Mouse (Mus musculus) retina, adult 2 months (tissue): Measurements from ENCODE around the gene Rnf151.
"Not testable (repeated sequence)": the region's sequence is repeated elsewhere in the genome, so short reads cannot be mapped to it uniquely, and the experiment has no call there.

Experiments
- DNase-seq: peaks from one replicate; pipeline ENCODE4 v3.0.0-alpha.2; 2012; ENCODE audit warnings: low read depth, low spot score

Rnf151 gene

GRCm38 (mm10) chr17:24732233-24732935 lies 14.5 kb upstream of the Rnf151 start:
- no peak for DNase-seq

DNA sequence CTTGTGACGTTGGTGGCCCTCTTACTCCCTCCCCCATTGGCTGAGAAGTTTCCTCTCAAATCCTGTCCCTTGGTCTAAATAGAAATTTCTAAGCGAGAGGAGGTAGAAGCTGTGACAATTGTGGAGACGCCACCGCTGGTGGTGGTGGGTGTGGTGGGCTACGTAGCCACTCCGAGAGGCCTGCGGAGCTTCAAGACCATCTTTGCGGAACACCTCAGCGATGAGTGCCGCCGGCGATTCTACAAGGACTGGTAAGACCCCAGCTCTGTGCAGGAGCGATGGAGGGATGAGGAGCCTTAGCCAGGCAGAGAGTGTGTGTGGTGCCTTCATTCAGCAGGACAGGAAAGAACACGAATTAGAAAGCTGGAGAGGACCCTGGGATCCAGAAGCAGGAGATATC lies 12.9 kb upstream of the Rnf151 start:
- no peak for DNase-seq

GRCm38 (mm10) chr17:24729067-24729466 lies 11.2 kb upstream of the Rnf151 start:
- DNase-seq = no peak

- no peak for DNase-seq
Measured at GRCm38 (mm10) chr17:24728184-24728583, 10.3 kb upstream of the Rnf151 start.

- no peak for DNase-seq
Measured at GRCm38 (mm10) chr17:24727618-24728017, 9.8 kb upstream of the Rnf151 start, which contains the start of gene Rpl3l. Rpl3l (plus strand) TSS chr17:24727820.

- DNase-seq = no peak
Measured at GRCm38 (mm10) chr17:24725637-24726390, 8.0 kb upstream of the Rnf151 start.

GRCm38 (mm10) chr17:24724184-24724583 lies 6.3 kb upstream of the Rnf151 start, which contains the start of gene Ndufb10:
Ndufb10 (minus strand) TSS chr17:24724478.
- peak; percentile 87 for DNase-seq

GRCm38 (mm10) chr17:24723881-24724180 lies 6.0 kb upstream of the Rnf151 start:
- no peak for DNase-seq

- DNase-seq = no peak
Measured at GRCm38 (mm10) chr17:24723122-24723880, 5.4 kb upstream of the Rnf151 start.

DNA sequence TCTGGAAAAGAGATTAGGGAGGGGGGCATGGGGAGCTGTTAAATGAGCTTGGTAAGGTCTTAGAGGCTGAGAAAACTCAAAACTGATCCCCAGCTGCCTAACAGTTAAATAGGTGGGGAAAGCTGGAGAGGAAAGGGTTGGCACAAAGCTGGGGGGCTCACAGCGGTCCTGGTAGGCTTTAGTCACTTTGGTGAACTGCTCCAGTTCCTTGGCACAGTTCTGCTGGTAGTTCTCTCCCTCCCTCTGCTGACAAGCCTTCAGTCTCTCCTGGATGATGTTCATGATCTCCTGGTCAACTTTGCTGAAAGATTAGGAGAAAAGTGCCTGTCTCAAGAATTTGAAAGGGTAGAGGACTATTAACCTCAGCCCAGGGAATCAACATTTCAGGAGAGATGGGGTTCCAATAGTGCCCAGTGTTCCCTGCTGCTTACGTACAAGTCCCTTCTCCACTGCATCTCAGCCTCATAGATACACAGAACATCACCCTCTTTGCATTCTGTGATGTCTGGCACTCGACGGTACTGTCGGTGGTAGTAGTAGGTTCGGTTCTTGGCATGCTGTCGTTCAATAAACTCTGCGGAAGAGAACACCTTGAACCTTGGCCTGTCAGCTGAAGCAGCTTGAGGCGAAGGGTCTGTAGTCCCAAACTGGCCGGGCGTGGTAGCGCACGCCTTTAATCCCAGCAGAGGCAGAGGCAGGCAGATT lies 4.5 kb upstream of the Rnf151 start:
- no peak for DNase-seq

DNA sequence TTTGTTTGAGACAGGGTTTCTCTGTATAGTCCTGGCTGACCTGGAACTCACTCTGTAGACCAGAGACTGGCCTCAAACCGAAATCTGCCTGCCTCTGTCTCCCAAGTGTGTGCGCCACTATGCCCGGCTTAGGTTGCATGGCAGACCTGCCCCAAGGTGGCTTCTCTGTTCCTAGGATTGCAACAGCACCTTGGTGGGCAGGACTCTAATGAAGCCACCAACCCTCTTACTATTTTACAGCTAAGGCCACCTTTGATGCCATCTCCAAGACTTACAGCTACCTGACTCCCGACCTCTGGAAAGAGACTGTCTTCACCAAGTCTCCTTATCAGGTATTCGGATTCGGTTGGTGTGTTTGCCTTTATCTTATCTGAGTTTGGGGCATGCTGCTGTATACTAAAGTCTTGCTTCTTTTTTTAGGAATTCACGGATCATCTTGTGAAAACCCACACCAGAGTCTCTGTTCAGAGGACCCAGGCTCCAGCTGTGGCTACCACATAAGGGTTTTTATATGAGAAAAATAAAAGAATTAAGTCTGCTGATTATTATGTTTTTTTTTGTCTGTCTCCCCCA lies 3.6 kb upstream of the Rnf151 start:
- DNase-seq = not testable (repeated sequence)

- DNase-seq = not testable (repeated sequence)
Measured at GRCm38 (mm10) chr17:24720616-24721015, 2.8 kb upstream of the Rnf151 start.

DNA sequence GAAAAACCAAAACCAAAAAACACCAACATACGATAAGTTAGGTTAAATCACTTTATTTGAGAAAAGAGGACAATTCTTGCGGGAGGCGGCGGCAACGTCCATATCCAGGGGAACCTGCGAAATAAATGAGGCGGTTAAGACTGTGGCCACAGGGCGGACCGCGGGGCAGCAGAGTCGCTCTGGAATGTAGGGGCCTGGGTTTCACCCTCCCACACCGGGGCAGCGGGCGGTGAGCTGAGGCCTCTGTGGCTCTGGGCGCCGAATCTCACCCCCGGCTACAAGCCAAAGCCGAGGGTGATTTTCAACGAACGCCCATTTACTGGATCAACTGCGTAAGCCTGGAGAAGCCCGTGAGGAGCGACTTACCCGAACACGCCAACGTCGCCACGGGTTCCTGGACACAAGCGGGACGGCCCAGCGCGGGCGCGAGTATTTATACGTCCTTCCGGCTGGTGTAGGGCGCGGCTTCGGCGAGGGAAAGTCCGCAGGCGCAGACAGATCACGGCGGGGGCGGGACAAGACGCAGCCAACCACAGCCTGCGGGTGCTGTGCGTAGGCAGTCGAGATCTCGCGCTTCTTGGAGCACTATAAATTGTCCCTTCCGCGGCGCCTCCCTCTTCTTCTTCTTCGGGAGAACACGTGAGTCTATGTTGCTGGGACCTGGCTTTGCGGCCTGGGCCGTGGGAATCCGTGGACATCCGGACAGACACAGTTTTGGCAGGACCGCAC lies 1.8 kb upstream of the Rnf151 start:
- DNase-seq = peak; percentile 94

DNA sequence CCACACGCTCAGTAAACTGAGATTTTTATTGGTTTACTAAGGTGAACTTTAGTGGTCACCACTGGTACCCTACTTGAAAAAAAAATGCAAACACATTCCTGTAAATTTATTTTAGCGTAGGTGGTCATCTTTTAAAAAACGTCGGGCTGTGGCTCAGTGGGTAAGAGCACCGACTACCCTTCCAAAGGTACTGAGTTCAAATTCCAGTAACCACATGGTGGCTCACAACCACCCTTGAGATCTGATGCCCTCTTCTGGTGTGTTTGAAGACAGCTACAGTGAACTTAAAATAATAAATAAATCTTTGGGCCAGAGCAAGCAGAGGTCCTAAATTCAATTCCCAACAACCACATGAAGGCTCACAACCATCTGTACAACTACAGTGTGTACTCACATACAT lies 1.1 kb upstream of the Rnf151 start:
- not testable (repeated sequence) for DNase-seq

DNA sequence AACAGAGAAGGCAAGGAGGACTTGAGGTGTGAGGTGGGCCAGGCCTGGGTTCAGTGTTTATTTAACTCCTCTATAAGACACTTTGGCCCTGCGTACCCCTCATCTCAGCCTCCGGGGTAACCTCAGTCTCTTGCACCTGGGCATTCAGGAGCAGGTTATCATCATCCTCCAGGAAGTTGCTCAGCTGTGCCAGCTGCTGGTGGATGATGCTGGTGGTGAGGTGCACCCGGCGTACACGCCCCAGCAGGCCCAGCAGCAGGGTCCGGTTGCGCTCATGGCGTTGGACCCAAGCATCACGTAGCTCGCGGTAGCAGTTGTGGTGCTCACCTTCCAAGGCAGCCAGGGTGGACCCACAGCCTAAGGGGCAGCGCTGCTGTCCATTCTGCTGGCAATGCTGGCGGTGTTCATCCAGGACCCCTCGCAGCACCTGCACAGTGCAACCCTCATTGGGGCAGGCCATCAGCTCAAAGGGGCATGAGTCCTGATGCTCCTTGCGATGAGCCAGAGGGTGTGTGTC lies 1.6 kb downstream of the Rnf151 start:
- DNase-seq = no peak

DNA sequence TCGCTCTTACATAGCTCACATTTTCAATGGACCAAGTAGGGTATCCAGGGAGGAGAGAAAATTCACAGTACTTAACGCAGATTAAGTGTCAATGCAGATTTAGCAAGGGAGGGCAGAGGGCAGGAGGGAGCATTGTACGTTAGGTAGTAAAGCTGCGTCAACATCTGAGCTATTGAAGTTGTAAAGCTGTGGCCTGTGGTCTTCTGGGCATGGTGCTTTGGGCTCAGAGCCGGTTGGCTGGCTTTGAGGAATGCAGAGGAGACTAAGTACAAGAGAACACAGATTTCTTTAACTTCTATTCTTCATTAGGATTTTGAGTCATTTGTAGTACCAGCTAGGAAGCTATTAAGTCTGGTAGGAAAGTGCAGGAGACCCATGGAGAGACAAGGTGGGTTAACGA lies 2.3 kb downstream of the Rnf151 start:
- no peak for DNase-seq

DNA sequence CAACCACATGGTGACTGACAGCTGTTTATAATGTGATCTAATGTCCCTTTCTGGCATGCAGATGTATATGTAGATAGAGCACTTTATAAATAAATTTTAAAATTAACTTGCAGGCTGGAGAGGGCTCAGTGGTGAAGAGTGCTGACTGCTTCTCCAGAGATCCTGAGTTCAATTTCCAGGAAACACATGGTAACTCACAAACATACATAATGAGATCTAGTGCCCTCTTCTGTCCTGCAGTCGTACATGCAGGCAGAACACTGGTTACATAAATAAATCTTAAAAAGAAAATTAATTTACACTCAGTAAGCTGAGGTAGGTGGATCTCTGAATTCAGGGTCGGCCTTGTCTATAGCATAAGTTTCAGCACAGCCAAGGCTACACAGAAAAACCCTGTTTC lies 9.2 kb downstream of the Rnf151 start:
- DNase-seq = no peak

- no peak for DNase-seq
Measured at GRCm38 (mm10) chr17:24707801-24708425, 9.9 kb downstream of the Rnf151 start.

- DNase-seq = peak; percentile 87
Measured at GRCm38 (mm10) chr17:24706982-24707800, 10.7 kb downstream of the Rnf151 start, which contains the start of gene Tbl3. Tbl3 (minus strand) TSS chr17:24707660.
